Mouse (Mus musculus): Measurements from ENCODE around the gene Lkaaear1.

DNA sequence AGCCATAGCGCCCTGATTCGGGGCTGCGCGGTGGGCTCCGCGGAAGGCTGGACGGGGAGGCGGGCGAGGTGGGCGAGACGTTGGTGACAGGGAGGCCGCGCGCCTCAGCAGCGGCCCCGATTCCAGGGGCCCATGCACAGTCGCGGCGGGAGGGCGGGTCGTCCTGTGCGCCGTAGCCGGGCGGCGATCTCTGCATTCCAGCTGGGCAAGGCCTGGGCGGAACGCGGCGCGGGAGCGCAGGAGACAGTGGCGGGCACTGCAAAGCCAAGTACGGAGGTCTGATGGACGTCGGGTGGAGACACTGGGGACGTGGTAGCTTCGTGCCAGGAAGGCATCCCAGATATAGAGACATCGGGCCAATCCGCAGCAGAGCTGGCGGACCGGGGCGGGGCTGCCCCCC lies 26.9 kb downstream of the Lkaaear1 start, which contains the start of gene Sox18:
- TF ChIP-seq CTCF (conservative IDR thresholded peaks at IDR 0.05; ENCODE audit: insufficient read depth, insufficient read length, low read depth, low read length) = no peak
- TF ChIP-seq POLR2A (IDR thresholded peaks at IDR 0.05; ENCODE audit: low read depth, low read length) = peak; percentile 96

All from kidney, adult 2 months (tissue).